Mouse (Mus musculus) brain, embryonic 14.5 days (tissue): ENCODE measurements around the gene Mtmr4. TPM values are rescaled to one million over a fixed set of nuclear protein-coding genes. Genes with fewer than 3 reads are reported as not detected.
A peak's percentile ranks its signal among the peaks of the same experiment; 100 is the strongest.

Experiments
- DNase-seq: peaks from one replicate; pipeline ENCODE4 v3.0.0-alpha.2; 2011; ENCODE audit warnings: low read depth
- CTCF ChIP-seq: fragments of 200-500 bp; IDR thresholded peaks from 2 replicates; pipeline ENCODE4 v1.5.1; 2012; ENCODE audit warnings: inconsistent platforms, mild to moderate bottlenecking, moderate library complexity, borderline replicate concordance; ENCODE audit not compliant: insufficient read depth, insufficient read length; ENCODE audit errors: extremely low read depth
- POLR2A ChIP-seq: fragments of 200-500 bp; IDR thresholded peaks from 2 replicates; pipeline ENCODE4 v1.6.1; 2012; ENCODE audit warnings: mild to moderate bottlenecking, inconsistent platforms, borderline replicate concordance; ENCODE audit not compliant: poor library complexity, insufficient read depth, insufficient read length, severe bottlenecking; ENCODE audit errors: extremely low read depth
- polyA plus RNA-seq: library from polyadenylated mRNA; depleted of rRNA; stranded (reverse); fragments of >200 nt; gene quantifications from 2 replicates; pipeline ENCODE4 v1.2.3, GENCODE M21; 2012

Gene Mtmr4
- polyA plus RNA-seq, 1 experiment = 80.3 TPM

DNA sequence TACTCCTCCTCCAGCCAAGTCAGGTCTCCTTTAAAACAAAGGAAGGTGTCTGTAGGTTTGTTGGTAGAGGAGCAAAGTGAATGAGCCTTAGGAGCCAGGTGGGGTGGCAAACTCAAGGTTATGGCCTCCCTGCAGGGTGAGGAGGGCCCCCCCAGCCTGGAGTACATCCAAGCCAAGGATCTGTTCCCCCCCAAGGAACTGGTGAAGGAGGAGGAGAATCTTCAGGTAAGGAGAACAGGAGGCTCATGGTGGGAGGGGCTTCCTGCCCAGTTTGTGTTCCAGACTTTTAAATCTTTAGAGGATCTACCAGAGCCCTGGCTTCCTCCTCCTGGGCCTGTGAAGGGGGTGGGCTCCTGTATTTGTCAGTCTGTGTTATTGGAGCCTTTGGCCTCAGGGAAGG, 5.1 kb downstream of the Mtmr4 start:
- no peak for TF ChIP-seq CTCF
- TF ChIP-seq POLR2A = no peak

DNA sequence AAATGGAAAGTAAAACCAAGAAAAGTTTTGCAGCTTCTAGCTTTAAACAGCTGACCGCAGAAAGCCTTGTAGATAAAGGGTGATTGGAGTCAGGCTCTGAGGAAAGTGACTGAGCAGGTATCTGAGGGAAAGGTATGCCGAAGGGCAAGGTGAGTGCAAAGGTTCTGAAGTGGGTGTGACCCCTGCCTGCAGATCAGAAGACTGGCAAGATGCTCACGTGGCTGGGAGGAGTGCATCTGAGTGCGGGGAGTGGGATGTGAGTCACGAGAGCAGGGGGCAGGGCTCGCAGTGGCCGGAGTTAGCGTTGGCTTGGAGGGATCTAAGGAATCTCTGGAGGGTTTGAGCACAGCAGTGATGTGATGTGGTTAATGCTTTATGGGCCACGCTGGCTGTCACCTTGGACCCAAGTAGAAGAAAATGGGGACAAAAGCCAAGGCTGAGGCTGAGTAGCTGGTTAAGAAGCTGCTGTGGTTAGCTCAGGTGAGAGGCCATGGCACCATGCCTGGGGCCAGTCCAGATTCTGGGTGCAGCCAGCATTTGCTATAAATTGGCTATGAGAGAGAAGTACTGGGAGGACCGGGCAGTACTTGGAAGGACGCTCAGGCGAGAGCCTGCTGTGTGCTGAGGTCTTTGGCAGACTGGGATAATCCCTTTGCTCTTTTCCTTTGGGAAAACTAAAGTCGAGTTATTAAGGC, 7.6 kb downstream of the Mtmr4 start:
- no peak for DNase-seq
- TF ChIP-seq POLR2A (no peak), CTCF (no peak)

More for the DNA sequence above, 5.1 kb downstream of the Mtmr4 start:
- no peak for DNase-seq

DNA sequence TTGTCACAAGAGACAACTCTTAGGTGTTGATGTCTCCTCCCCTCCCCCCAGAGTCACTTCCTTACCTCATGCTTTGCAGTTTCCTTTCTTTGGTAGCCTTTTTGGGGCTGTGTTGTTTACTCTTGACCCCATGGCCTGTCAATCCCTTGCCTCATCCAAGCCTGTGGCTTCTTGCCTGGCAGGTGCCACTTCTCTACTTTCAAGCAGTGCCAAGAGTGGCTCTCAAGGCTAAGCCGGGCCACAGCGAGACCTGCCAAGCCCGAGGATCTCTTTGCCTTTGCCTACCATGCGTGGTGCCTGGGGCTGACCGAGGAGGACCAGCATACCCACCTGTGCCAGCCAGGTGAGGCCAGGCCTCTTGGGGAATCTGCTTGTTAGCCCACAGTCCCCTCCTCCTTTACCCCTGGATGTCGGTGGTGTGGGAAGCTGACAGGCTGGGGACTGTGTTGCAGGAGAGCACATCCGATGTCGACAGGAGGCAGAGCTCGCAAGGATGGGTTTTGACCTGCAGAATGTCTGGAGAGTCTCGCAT, 8.4 kb downstream of the Mtmr4 start:
- DNase-seq = no peak
- TF ChIP-seq CTCF = no peak

DNA sequence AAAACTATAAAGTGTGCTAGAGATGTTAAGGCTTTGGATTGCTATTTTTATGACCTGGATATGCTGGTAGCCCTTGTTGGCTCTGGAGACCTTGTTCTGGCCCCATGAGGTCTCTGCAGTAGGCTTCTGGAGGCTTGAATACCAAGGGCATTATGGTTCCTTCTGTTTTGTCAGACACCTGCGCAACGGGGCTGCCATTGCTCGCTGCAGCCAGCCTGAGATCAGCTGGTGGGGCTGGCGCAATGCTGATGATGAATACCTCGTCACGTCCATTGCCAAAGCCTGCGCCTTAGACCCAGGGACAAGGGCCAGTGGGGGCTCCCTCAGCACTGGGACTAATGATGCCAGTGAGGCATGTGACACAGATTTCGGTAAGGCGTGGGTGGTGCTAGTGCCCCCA, 10.3 kb downstream of the Mtmr4 start:
- no peak for TF ChIP-seq POLR2A
- no peak for TF ChIP-seq CTCF
- no peak for DNase-seq

DNA sequence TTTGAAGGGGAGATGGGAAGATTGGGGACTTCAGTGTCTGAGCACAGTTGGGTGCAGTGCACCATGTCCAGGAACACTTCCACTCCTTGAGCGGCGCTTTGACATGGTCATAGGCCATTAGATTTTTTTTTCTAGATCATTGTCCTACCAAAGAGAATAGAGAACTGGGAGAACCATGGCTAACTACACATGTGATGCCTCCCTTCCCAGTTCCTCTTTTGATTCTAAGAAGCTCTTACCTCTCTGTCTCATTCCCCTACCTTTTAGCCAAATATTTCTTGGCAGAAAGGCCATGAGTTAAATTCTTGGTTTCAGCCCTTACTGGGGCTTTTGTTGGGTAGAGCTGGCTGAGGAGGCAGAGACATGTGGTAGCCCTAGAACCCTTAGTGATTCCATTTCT, 11.6 kb downstream of the Mtmr4 start:
- TF ChIP-seq CTCF = no peak
- no peak for TF ChIP-seq POLR2A
- DNase-seq = no peak

DNA sequence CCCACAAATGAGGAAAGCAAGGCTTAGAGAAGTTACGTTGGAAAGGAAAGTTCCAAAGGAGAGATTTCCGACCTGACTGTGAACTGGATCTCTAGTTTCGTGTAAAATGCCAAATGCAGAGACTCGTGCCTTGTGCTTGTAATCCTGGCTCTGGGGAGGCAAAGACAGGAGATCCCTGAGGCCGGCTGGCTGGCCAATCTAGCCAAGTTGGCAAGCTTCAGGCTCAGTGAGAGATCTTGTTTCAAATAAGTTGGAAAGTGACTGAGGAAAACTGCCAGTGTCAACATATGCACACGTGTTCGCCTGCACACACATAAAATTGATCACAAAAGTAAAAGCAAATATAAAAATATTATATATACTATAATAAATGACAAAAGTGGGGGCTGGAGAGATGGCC, 17.3 kb downstream of the Mtmr4 start:
- no peak for DNase-seq
- no peak for TF ChIP-seq POLR2A
- no peak for TF ChIP-seq CTCF

DNA sequence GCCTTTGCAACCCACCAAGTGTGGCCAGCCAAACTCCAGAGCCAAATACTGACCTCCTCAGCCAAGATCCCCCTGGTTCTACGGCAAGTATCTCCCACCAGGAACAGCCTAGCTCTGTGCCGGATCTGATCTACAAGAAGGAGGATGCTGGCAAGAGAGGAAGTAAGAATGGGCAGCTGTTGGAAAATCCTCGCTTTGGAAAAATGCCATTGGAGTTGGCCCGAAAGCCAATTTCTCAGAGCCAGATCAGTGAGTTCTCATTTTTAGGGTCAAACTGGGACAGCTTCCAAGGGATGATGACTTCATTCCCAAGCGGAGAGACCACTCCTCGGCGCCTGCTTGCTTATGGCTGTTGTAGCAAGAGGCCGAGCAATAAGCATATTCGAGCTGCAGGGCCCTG, 19.6 kb downstream of the Mtmr4 start:
- DNase-seq = no peak
- no peak for TF ChIP-seq POLR2A
- no peak for TF ChIP-seq CTCF

DNA sequence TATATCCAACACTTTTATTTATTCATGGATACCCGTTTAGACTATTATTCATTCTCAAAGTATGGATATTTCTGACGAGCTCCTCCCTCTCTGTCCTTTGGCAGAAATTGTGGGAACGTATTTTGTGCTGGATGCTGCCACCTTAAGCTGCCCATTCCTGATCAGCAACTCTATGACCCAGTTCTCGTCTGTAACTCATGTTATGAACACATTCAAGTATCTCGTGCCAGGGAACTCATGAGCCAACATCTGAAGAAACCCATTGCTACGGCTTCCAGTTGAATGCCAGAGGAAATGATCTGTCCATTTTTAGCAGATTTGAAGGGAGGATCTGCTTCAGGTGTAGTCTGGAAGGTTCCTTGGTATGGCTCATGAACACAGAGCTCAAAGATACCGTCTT, 22.0 kb downstream of the Mtmr4 start:
- no peak for TF ChIP-seq POLR2A
- TF ChIP-seq CTCF = no peak

DNA sequence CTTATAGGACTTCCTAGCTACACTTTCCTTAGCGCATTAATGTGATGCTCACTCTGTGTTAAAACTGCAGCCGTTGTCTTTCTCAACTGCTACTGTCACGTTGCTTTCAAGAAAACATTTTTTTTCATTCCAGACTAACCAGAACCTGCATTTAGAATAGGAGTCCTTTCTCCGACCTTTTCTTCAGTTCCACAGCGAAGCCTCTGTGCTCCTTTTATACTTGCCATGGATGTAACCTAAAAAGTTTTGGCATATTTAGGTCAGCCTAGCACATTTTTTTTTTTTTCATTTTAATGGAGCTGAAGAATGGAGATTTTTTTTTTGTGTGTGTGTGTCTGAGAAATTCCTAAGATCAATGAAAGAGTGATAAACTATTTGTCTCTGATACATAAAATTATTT, 23.6 kb downstream of the Mtmr4 start:
- TF ChIP-seq CTCF (no peak), POLR2A (no peak)
- DNase-seq = no peak

More for the DNA sequence above, 22.0 kb downstream of the Mtmr4 start:
- no peak for DNase-seq

DNA sequence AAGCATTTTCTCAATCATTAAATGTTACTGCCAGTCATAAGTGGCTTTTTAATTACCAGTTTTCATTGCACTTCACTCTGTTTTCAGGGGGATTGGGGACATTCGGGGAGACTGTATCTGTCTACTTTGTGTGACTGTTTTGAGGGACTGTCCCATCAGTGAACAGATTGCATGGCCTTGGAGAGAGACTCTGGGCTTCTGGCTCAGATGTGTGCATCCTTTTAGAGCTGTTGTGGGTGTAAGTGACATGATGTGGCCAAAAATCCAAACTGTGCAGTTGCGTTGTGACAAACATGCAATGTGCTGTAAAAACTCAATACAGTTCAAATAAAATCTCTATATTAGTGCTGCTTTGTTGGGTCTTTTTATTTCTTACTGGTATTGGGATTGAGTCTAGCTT, 24.0 kb downstream of the Mtmr4 start:
- DNase-seq = no peak
- TF ChIP-seq CTCF (no peak), POLR2A (no peak)

DNA sequence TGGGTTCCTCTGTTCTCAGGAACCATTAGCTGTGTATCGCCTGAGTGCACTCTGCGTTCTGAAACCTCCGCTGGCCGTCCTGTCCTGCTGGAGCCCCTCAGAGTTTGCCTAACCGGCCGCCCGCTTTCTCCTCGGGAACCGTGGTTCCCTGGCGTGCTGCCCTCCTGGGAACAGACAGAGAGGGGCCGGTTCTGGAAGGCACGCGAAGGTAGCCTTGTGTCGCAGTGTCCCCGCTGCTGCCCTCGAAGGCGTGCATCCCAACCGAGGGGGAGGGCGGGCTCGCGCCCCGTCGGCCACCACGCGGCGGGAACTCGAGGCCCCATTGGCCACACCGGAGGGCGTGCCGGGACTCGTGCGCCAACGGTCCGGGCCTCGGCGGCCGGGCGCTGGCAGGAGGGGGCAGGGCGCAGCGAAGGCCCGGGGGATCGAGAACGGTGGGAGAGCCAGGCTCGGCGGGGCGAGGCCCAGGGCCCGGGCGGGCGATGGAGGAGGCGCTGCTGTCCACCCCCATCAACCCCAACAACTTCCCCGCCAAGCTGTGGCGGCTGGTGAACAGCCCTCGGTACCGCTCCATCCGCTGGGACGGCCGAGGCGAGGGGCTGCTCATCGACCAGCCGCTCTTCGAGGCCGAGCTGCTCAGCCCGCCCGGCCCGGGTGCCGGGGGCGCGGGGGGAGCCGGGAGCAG, 25.0 kb downstream of the Mtmr4 start, which contains the start of gene Hsf5:
Gene Hsf5, plus strand, starts transcription at position 375 of the 685 bp plus-strand sequence.
- TF ChIP-seq POLR2A = no peak
- TF ChIP-seq CTCF = no peak
- no peak for DNase-seq

DNA sequence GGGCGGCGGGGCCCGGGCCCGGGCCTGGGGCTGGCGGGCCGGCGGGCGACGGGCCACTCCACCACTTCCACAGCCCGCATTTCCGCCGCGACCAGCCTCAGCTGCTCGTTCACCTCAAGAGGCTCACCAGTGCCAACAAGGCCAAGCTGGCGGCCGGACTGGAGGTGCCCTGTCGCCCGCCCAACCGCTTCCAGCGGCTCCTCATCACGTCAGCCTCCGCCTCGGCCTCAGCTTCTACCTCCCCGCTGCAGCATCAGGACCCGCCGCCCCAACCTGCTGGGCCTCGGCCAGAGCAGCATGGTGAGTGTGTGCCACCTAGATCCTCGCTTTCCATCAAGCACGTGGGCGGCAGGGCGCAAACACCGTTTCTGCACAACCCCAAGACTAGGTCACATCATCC, 25.6 kb downstream of the Mtmr4 start:
- no peak for TF ChIP-seq POLR2A
- TF ChIP-seq CTCF = no peak
- peak; percentile 7 for DNase-seq

DNA sequence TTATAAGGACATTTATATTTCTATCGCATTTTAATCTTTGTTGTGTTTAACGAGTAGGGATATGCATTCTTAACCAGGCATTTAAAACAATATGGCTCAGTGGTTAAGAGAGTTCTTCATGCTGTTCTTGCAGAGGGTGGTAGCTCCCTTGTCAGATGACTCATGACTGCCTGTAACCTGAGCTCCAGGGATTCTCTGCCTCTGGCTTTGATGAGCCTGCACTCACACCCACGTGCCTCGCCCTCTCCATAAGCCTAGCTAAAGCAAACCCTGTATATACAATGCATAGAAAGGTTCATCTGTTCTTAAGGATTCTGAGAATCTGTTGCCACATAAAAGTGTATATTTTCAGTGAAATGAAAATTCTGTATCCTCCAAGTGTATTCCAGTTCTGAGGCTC, 31.2 kb downstream of the Mtmr4 start:
- no peak for DNase-seq
- TF ChIP-seq POLR2A (no peak), CTCF (no peak)

DNA sequence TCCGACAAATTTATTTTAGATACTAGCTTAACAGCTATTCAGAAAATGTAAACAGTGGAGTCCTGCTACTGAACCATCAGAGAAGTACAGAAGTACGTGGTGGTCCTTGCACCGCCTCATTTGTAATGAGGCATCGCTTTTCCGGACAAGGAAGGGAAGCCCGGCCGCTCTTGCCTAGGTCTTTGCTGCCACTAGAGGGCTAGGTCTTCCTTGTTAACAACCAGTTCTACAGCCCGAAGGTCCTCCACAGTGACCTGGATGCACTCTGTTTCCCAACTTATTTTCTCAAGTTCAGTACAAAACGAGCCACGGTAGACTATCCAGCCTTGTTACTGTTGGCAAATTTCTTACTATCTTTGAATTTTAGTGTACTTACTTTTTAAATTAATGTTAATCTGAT, 37.9 kb downstream of the Mtmr4 start:
- DNase-seq = peak; percentile 57
- TF ChIP-seq POLR2A (no peak), CTCF (peak; percentile 74)
